Mouse (Mus musculus): Measurements from ENCODE around the gene Nxf1. TPM values are rescaled to one million over a fixed set of nuclear protein-coding genes. Genes with fewer than 3 reads are reported as not detected.

Gene Nxf1
- polyA plus RNA-seq, 1 experiment from 2014 or later: 161 TPM

GRCm38 (mm10) chr19:8817001-8817400 lies 60.1 kb downstream of the Nxf1 start:
- no peak overlapping the region for H3K27ac ChIP-seq (replicated peaks)
- H3K9me3 ChIP-seq: no peaks in the 10 kb centered on the region
- peaks cover 52% of the 10 kb centered on the region for H3K4me1 ChIP-seq (replicated peaks)
- no peaks in the 10 kb centered on the region for H3K27me3 ChIP-seq
- ATAC-seq (ENCODE audit: low read depth): no peak
- H3K4me3 ChIP-seq: peak overlapping the region; percentile 9; the same call in 1 of the 2 replicates
- H3K36me3 ChIP-seq: peaks cover 40% of the 10 kb centered on the region
- peak overlapping the region; percentile 57 for H3K9ac ChIP-seq
- peak overlapping the region; percentile 99 for H3K4me2 ChIP-seq
- WGBS: 89% methylated on average over 3 of the region's 3 CpGs

GRCm38 (mm10) chr19:8818301-8818798 lies 61.5 kb downstream of the Nxf1 start:
- Histone ChIP-seq H3K27ac (replicated peaks) (peak overlapping the region; percentile 97), H3K9ac (peak overlapping the region; percentile 88), H3K36me3 (peaks cover 32% of the 10 kb centered on the region), H3K4me3 (peak overlapping the region; percentile 75), H3K27me3 (no peaks in the 10 kb centered on the region), H3K9me3 (no peaks in the 10 kb centered on the region), H3K4me2 (peak overlapping the region; percentile 99), H3K4me1 (replicated peaks) (peaks cover 66% of the 10 kb centered on the region)
- ATAC-seq (ENCODE audit: low read depth): no peak
- 36% methylated on average over 14 of the region's 14 CpGs for WGBS

GRCm38 (mm10) chr19:8818801-8819595 lies 62.1 kb downstream of the Nxf1 start, which contains the start of gene Ttc9c:
Gene Ttc9c, minus strand, starts transcription at chr19:8819333.
- peaks cover 33% of the 10 kb centered on the region for H3K36me3 ChIP-seq
- H3K4me1 ChIP-seq (replicated peaks): peaks cover 69% of the 10 kb centered on the region
- peak within 1 kb of the TSS; percentile 98 for H3K9ac ChIP-seq
- no peaks in the 10 kb centered on the region for H3K27me3 ChIP-seq
- H3K9me3 ChIP-seq: no peaks in the 10 kb centered on the region
- 1% methylated on average over 33 of the region's 33 CpGs for WGBS
- H3K4me2 ChIP-seq: peak within 1 kb of the TSS; percentile 99
- peak within 1 kb of the TSS; percentile 97 for H3K27ac ChIP-seq (replicated peaks)
- peak; percentile 94 for ATAC-seq (ENCODE audit: low read depth)
- H3K4me3 ChIP-seq: peak within 1 kb of the TSS; percentile 75

- Histone ChIP-seq H3K27ac (replicated peaks) (peak within 1 kb of the TSS; percentile 97), H3K9ac (peak within 1 kb of the TSS; percentile 98), H3K4me2 (peak within 1 kb of the TSS; percentile 99), H3K4me1 (replicated peaks) (peaks cover 62% of the 10 kb centered on the region), H3K36me3 (peaks cover 34% of the 10 kb centered on the region), H3K27me3 (no peaks in the 10 kb centered on the region), H3K9me3 (no peaks in the 10 kb centered on the region), H3K4me3 (peak within 1 kb of the TSS; percentile 75)
- peak; percentile 98 for ATAC-seq (ENCODE audit: low read depth)
- WGBS: under 1% methylated on average over 69 of the region's 83 CpGs
Measured at GRCm38 (mm10) chr19:8819596-8820423, 62.9 kb downstream of the Nxf1 start, which contains the start of gene Hnrnpul2. Gene Hnrnpul2, plus strand, starts transcription at chr19:8820010.

Small RNAs within 50 kb of the gene (microRNA-seq; reads per million reads assigned to microRNA genes)
- gene Mir6992: not detected

Other genes starting within 250 kb of the Nxf1 start
- gene Slc22a8, start 165.8 kb upstream of the Nxf1 start, polyA plus RNA-seq (2015; fragmentation: Nextera tagmentation; extraction: Ambion mirVana): 3.4 and 3.8 TPM in 2 replicates
- gene Slc22a6, start 139.0 kb upstream of the Nxf1 start, polyA plus RNA-seq (2015; fragmentation: Nextera tagmentation; extraction: Ambion mirVana): 2.0 and 2.1 TPM in 2 replicates
- 0.18 and 0.32 TPM in 2 replicates for gene Chrm1, start 93.3 kb upstream of the Nxf1 start, polyA plus RNA-seq (2015; fragmentation: Nextera tagmentation; extraction: Ambion mirVana)
- 149 and 155 TPM in 2 replicates for gene Slc3a2, start 33.7 kb upstream of the Nxf1 start, polyA plus RNA-seq (2015; fragmentation: Nextera tagmentation; extraction: Ambion mirVana)
- 84.4 and 87.8 TPM in 2 replicates for gene Wdr74, start 21.2 kb upstream of the Nxf1 start, polyA plus RNA-seq (2015; fragmentation: Nextera tagmentation; extraction: Ambion mirVana)
- 1.6 and 2.4 TPM in 2 replicates for gene 1700092M07Rik, start 16.4 kb upstream of the Nxf1 start, polyA plus RNA-seq (2015; fragmentation: Nextera tagmentation; extraction: Ambion mirVana)
- 124 and 127 TPM in 2 replicates for gene Stx5a, start 15.7 kb upstream of the Nxf1 start, polyA plus RNA-seq (2015; fragmentation: Nextera tagmentation; extraction: Ambion mirVana)
- 219 and 253 TPM in 2 replicates for gene Tmem223, start 13.9 kb downstream of the Nxf1 start, polyA plus RNA-seq (2015; fragmentation: Nextera tagmentation; extraction: Ambion mirVana)
- 39.3 and 41.9 TPM in 2 replicates for gene Tmem179b, start 17.4 kb downstream of the Nxf1 start, polyA plus RNA-seq (2015; fragmentation: Nextera tagmentation; extraction: Ambion mirVana)
- 22.9 and 25.9 TPM in 2 replicates for gene Taf6l, start 29.3 kb downstream of the Nxf1 start, polyA plus RNA-seq (2015; fragmentation: Nextera tagmentation; extraction: Ambion mirVana)
- gene Polr2g, start 41.5 kb downstream of the Nxf1 start, polyA plus RNA-seq (2015; fragmentation: Nextera tagmentation; extraction: Ambion mirVana): 167 and 168 TPM in 2 replicates
- 8.2 and 8.6 TPM in 2 replicates for gene Zbtb3, start 45.5 kb downstream of the Nxf1 start, polyA plus RNA-seq (2015; fragmentation: Nextera tagmentation; extraction: Ambion mirVana)
- gene Ttc9c, start 62.3 kb downstream of the Nxf1 start, polyA plus RNA-seq (2015; fragmentation: Nextera tagmentation; extraction: Ambion mirVana): 47.6 and 59.0 TPM in 2 replicates
- gene Hnrnpul2, start 62.9 kb downstream of the Nxf1 start, polyA plus RNA-seq (2015; fragmentation: Nextera tagmentation; extraction: Ambion mirVana): 5.3 and 6.0 TPM in 2 replicates
- not detected in 2 replicates for gene AC129217.1, start 72.7 kb downstream of the Nxf1 start, polyA plus RNA-seq (2015; fragmentation: Nextera tagmentation; extraction: Ambion mirVana)
- gene Bscl2, start 80.4 kb downstream of the Nxf1 start, polyA plus RNA-seq (2015; fragmentation: Nextera tagmentation; extraction: Ambion mirVana): 82.5 and 84.2 TPM in 2 replicates
- 335 and 393 TPM in 2 replicates for gene Gng3, start 82.1 kb downstream of the Nxf1 start, polyA plus RNA-seq (2015; fragmentation: Nextera tagmentation; extraction: Ambion mirVana)
- gene Lrrn4cl, start 93.7 kb downstream of the Nxf1 start, polyA plus RNA-seq (2015; fragmentation: Nextera tagmentation; extraction: Ambion mirVana): 0.96 and 1.4 TPM in 2 replicates
- 166 and 171 TPM in 2 replicates for gene Ubxn1, start 114.4 kb downstream of the Nxf1 start, polyA plus RNA-seq (2015; fragmentation: Nextera tagmentation; extraction: Ambion mirVana)
- 69.0 and 73.5 TPM in 2 replicates for gene Uqcc3, start 123.8 kb downstream of the Nxf1 start, polyA plus RNA-seq (2015; fragmentation: Nextera tagmentation; extraction: Ambion mirVana)
- 41.1 and 56.4 TPM in 2 replicates for gene Lbhd1, start 126.7 kb downstream of the Nxf1 start, polyA plus RNA-seq (2015; fragmentation: Nextera tagmentation; extraction: Ambion mirVana)
- gene Gm49403, start 126.9 kb downstream of the Nxf1 start, polyA plus RNA-seq (2015; fragmentation: Nextera tagmentation; extraction: Ambion mirVana): not detected in 2 replicates
- 55.6 and 58.8 TPM in 2 replicates for gene 1810009A15Rik, start 131.8 kb downstream of the Nxf1 start, polyA plus RNA-seq (2015; fragmentation: Nextera tagmentation; extraction: Ambion mirVana)
- 0.27 TPM in 1 of 2 replicates, not detected in the other for gene Gm49416, start 131.9 kb downstream of the Nxf1 start, polyA plus RNA-seq (2015; fragmentation: Nextera tagmentation; extraction: Ambion mirVana)
- 31.7 and 36.2 TPM in 2 replicates for gene Ints5, start 135.9 kb downstream of the Nxf1 start, polyA plus RNA-seq (2015; fragmentation: Nextera tagmentation; extraction: Ambion mirVana)
- 89.4 and 101 TPM in 2 replicates for gene Ganab, start 141.0 kb downstream of the Nxf1 start, polyA plus RNA-seq (2015; fragmentation: Nextera tagmentation; extraction: Ambion mirVana)
- 86.9 and 88.7 TPM in 2 replicates for gene B3gat3, start 163.3 kb downstream of the Nxf1 start, polyA plus RNA-seq (2015; fragmentation: Nextera tagmentation; extraction: Ambion mirVana)
- gene Rom1, start 172.3 kb downstream of the Nxf1 start, polyA plus RNA-seq (2015; fragmentation: Nextera tagmentation; extraction: Ambion mirVana): 1.6 and 2.8 TPM in 2 replicates
- 11.8 and 12.2 TPM in 2 replicates for gene Eml3, start 172.5 kb downstream of the Nxf1 start, polyA plus RNA-seq (2015; fragmentation: Nextera tagmentation; extraction: Ambion mirVana)
- gene Mta2, start 184.8 kb downstream of the Nxf1 start, polyA plus RNA-seq (2015; fragmentation: Nextera tagmentation; extraction: Ambion mirVana): 126 and 141 TPM in 2 replicates
- 29.2 and 30.1 TPM in 2 replicates for gene Tut1, start 196.8 kb downstream of the Nxf1 start, polyA plus RNA-seq (2015; fragmentation: Nextera tagmentation; extraction: Ambion mirVana)
- gene Eef1g, start 210.0 kb downstream of the Nxf1 start, polyA plus RNA-seq (2015; fragmentation: Nextera tagmentation; extraction: Ambion mirVana): 323 and 328 TPM in 2 replicates
- 4.8 and 4.9 TPM in 2 replicates for gene Ahnak, start 232.2 kb downstream of the Nxf1 start, polyA plus RNA-seq (2015; fragmentation: Nextera tagmentation; extraction: Ambion mirVana)

All from neural tube, embryonic 13.5 days (tissue).